Mouse (Mus musculus) stomach, postnatal 0 days (tissue): Measurements from ENCODE around the gene Itga10. TPM values are rescaled to one million over a fixed set of nuclear protein-coding genes. Genes with fewer than 3 reads are reported as not detected.

Experiments used
- ATAC-seq: fragments of 200-750 bp; cut with Nextera tagmentation; 2 replicates; pipeline ENCODE4 v1.8.0; 2017; ENCODE audit not compliant: low FRiP score, low TSS enrichment
- DNase-seq: peaks from one replicate; pipeline ENCODE4 v3.0.0-alpha.2; 2016; ENCODE audit warnings: low spot score
- H3K27ac ChIP-seq: fragments of 300-500 bp; sonication (generic); replicated peaks from 2 replicates; pipeline ENCODE4 v1.5.1; 2014; ENCODE audit warnings: mild to moderate bottlenecking, control low read depth
- H3K27me3 ChIP-seq: fragments of 300-500 bp; sonication (generic); 2 replicates; pipeline ENCODE4 v1.6.1; 2014; ENCODE audit warnings: low read length; ENCODE audit not compliant: control insufficient read depth, insufficient read depth
- H3K36me3 ChIP-seq: fragments of 300-500 bp; sonication (generic); 2 replicates; pipeline ENCODE4 v1.6.1; 2014; ENCODE audit warnings: low read length, mixed read lengths; ENCODE audit not compliant: control insufficient read depth, insufficient read depth
- H3K4me1 ChIP-seq: fragments of 300-500 bp; sonication (generic); replicated peaks from 2 replicates; pipeline ENCODE4 v1.6.1; 2014; ENCODE audit warnings: antibody characterized with exemption; ENCODE audit not compliant: control insufficient read depth, insufficient read depth
- H3K4me2 ChIP-seq: fragments of 300-500 bp; sonication (generic); replicated peaks from 2 replicates; pipeline ENCODE4 v1.6.1; 2014; ENCODE audit warnings: low read depth, mild to moderate bottlenecking, control low read depth, moderate library complexity
- H3K4me3 ChIP-seq: fragments of 300-500 bp; sonication (generic); 2 replicates; pipeline ENCODE4 v1.5.1; 2014; ENCODE audit warnings: low read depth, low read length, control low read depth
- H3K9ac ChIP-seq: fragments of 300-500 bp; sonication (generic); 2 replicates; pipeline ENCODE4 v1.6.1; 2014; ENCODE audit warnings: mild to moderate bottlenecking, low read length, control low read depth, mixed read lengths
- H3K9me3 ChIP-seq: fragments of 300-500 bp; sonication (generic); 2 replicates; pipeline ENCODE4 v1.6.1; 2016; ENCODE audit warnings: low read length; ENCODE audit not compliant: control insufficient read depth
- CTCF ChIP-seq: IDR thresholded peaks from 2 replicates; pipeline ENCODE4 v1.5.1; 2016; ENCODE audit warnings: antibody characterized with exemption, low read depth, mild to moderate bottlenecking, moderate library complexity
- EP300 ChIP-seq: optimal IDR thresholded peaks from 2 replicates; pipeline ENCODE3; 2016; ENCODE audit warnings: antibody characterized with exemption
- WGBS: fragments of 180-500 bp; shearing (Covaris S2); extraction: QIAGEN DNeasy Blood & Tissue Kit; methylation state at CpG from one replicate; pipeline ENCODE4 v1.1.7; 2014; 5-methylcytosine and 5-hydroxymethylcytosine counted together
- polyA plus RNA-seq: library from polyadenylated mRNA; unstranded; fragments of >200 nt; fragmentation: Nextera tagmentation; extraction: Ambion mirVana; gene quantifications from 2 replicates; pipeline ENCODE4 v1.2.1, GENCODE M21; 2015

Gene Itga10
- polyA plus RNA-seq, 1 experiment from 2014 or later, result 0.28 TPM

DNA sequence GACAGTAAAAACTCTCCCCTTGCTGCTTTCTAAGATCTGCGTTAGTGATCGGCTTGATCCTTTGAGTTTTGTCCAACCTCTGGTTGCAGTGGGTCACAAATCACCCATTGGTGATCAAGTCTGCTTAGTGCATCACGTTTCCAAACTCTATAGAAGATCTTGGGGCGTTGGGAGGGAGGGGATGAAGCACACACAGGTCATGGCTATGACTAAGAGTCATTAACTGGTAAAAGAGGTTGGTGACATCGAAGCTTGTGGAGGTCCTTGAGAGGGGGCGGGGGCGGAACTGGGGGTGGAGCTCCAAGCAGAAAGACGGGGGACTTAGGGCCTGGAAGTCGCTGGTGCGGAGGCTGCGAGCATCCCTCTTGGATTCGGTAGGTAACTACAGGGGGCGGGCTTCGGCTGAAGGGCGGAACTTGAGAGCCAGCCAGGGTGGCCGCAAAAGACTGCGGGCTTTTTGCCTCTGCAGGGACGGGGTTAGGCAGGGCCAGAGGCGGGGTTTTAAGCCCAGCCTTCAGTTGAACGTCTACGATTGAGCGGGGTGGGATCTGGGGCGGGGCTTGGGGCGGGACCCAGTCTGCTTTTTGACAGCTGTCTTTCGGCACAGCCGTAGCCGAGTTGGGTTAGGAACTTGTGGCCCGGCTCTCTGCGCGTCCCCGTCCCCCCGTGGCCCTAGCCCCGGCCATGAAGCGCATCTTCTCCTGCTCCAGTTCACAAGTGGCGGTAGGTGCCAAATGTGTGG lies 24.5 kb downstream of the Itga10 start, which contains the start of gene Ankrd35:
Gene Ankrd35 (plus strand): TSS at position 405 of the 742 bp plus-strand sequence.
- H3K9ac ChIP-seq, result peak within 1 kb of the TSS; percentile 59
- no peaks in the 10 kb centered on the region for H3K27me3 ChIP-seq
- H3K4me3 ChIP-seq, result peak within 1 kb of the TSS; percentile 37
- no peaks in the 10 kb centered on the region for H3K4me1 ChIP-seq
- no peak within 1 kb of the TSS for H3K27ac ChIP-seq
- TF ChIP-seq EP300 (no peak), CTCF (peak; percentile 60)
- WGBS, result 5% methylated on average over 35 of the region's 35 CpGs
- H3K9me3 ChIP-seq, result no peaks in the 10 kb centered on the region
- DNase-seq (peak; percentile 90), ATAC-seq (peak; percentile 95)
- peak within 1 kb of the TSS; percentile 86 for H3K4me2 ChIP-seq
- no peaks in the 10 kb centered on the region for H3K36me3 ChIP-seq

- Histone ChIP-seq H3K27me3 (no peaks in the 10 kb centered on the region), H3K9ac (no peak overlapping the region), H3K4me2 (no peak overlapping the region), H3K9me3 (no peaks in the 10 kb centered on the region), H3K4me3 (no peak overlapping the region), H3K27ac (no peak overlapping the region), H3K36me3 (no peaks in the 10 kb centered on the region), H3K4me1 (no peaks in the 10 kb centered on the region)
- WGBS, result 86% methylated on average over 5 of the region's 5 CpGs
- DNase-seq (no peak), ATAC-seq (no peak)
- TF ChIP-seq EP300, result no peak
Observed at GRCm38 (mm10) chr3:96671519-96671918, 26.1 kb downstream of the Itga10 start.

- no peak overlapping the region for H3K9ac ChIP-seq
- no peak overlapping the region for H3K4me2 ChIP-seq
- H3K27ac ChIP-seq, result no peak overlapping the region
- no peaks in the 10 kb centered on the region for H3K9me3 ChIP-seq
- H3K36me3 ChIP-seq, result no peaks in the 10 kb centered on the region
- 73% methylated on average over 4 of the region's 4 CpGs for WGBS
- DNase-seq, result no peak
- no peak for TF ChIP-seq EP300
- no peak for TF ChIP-seq CTCF
- H3K27me3 ChIP-seq, result no peaks in the 10 kb centered on the region
- H3K4me1 ChIP-seq, result no peaks in the 10 kb centered on the region
- no peak for ATAC-seq
- no peak overlapping the region for H3K4me3 ChIP-seq
Observed at GRCm38 (mm10) chr3:96673514-96673913, 28.1 kb downstream of the Itga10 start.

- 33% methylated on average over 8 of the region's 8 CpGs for WGBS
- H3K4me1 ChIP-seq, result no peaks in the 10 kb centered on the region
- H3K27me3 ChIP-seq, result no peaks in the 10 kb centered on the region
- no peak overlapping the region for H3K9ac ChIP-seq
- H3K4me3 ChIP-seq, result no peak overlapping the region
- 0 out of 2 replicates have a peak overlapping the region, but pooled peaks have one; percentile 6 for H3K27ac ChIP-seq
- no peaks in the 10 kb centered on the region for H3K9me3 ChIP-seq
- no peak overlapping the region for H3K4me2 ChIP-seq
- TF ChIP-seq CTCF (no peak), EP300 (no peak)
- DNase-seq, result no peak
- ATAC-seq, result no peak
- no peaks in the 10 kb centered on the region for H3K36me3 ChIP-seq
Observed at GRCm38 (mm10) chr3:96674442-96674841, 29.1 kb downstream of the Itga10 start.

DNA sequence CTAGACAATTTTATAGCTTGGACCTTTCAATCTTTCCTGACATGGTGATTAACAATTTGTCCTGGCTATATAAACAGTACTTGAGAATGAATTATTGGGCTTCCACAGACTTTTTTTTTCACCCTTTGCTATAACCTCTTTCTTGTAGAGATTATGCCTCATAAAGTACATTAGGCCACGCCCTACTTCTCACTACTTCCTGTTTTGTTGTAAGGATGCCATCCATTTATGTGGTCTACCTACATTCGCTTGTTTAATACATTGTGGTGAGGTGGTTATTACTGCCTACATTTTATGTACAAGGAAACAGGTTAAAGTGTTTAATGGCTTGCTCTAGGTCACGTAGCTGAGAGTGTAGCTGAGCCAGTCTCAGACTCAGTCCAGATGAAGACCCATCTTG lies 29.8 kb downstream of the Itga10 start:
- H3K9me3 ChIP-seq, result no peaks in the 10 kb centered on the region
- DNase-seq (no peak), ATAC-seq (no peak)
- H3K4me2 ChIP-seq, result no peak overlapping the region
- peak overlapping the region; percentile 77 for H3K27ac ChIP-seq
- no peak overlapping the region for H3K9ac ChIP-seq
- TF ChIP-seq EP300, result no peak
- TF ChIP-seq CTCF, result no peak
- H3K36me3 ChIP-seq, result no peaks in the 10 kb centered on the region
- H3K4me1 ChIP-seq, result no peaks in the 10 kb centered on the region
- WGBS, result 67% methylated on average over 3 of the region's 3 CpGs
- H3K27me3 ChIP-seq, result no peaks in the 10 kb centered on the region
- H3K4me3 ChIP-seq, result no peak overlapping the region

DNA sequence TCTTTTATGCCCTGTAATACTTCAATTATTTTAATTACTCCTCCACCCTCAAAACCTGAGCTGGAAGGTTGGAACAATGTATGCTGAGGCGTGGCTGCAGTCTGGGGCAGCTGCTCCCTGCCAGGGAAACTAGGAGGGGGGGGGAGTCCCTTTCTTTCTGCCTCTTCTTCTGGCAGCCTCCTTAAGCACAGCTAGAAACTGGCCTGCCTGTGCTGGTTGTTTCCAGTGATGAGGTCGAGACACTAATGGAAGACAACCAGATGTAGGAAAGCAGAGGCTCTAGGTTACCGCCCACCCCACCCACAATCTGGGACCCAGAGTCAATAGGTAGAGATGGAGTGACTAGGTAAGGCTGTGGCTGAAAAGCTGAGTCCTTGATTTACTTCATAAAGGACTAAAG lies 30.3 kb downstream of the Itga10 start:
- WGBS, result 41% methylated on average over 3 of the region's 3 CpGs
- no peak for DNase-seq
- H3K4me3 ChIP-seq, result no peak overlapping the region

More for the DNA sequence above, 30.3 kb downstream of the Itga10 start:
- Histone ChIP-seq H3K4me2 (no peak overlapping the region), H3K4me1 (no peaks in the 10 kb centered on the region), H3K9ac (no peak overlapping the region), H3K27me3 (no peaks in the 10 kb centered on the region), H3K27ac (peak overlapping the region; percentile 77), H3K9me3 (no peaks in the 10 kb centered on the region), H3K36me3 (no peaks in the 10 kb centered on the region)
- TF ChIP-seq CTCF (no peak), EP300 (no peak)
- ATAC-seq, result no peak
